Mouse (Mus musculus) gastrocnemius, adult 2 months (tissue): Measurements from ENCODE around the gene Vps29. TPM values are rescaled to one million over a fixed set of nuclear protein-coding genes. Genes with fewer than 3 reads are reported as not detected.
"Not testable (repeated sequence)": the region's sequence is repeated elsewhere in the genome, so short reads cannot be mapped to it uniquely, and the experiment has no call there.

Source experiments
- DNase-seq: peaks from one replicate; pipeline ENCODE4 v3.0.0; 2022
- H3K27ac ChIP-seq: fragments of 200-600 bp; 2 replicates; pipeline ENCODE4 v1.8.1; 2022; ENCODE audit warnings: mild to moderate bottlenecking
- H3K4me3 ChIP-seq: fragments of 200-600 bp; 2 replicates; pipeline ENCODE4 v1.8.1; 2022; ENCODE audit warnings: mild to moderate bottlenecking, moderate library complexity
- CTCF ChIP-seq: fragments of 200-600 bp; IDR thresholded peaks from 2 replicates; pipeline ENCODE4 v1.8.1; 2022; ENCODE audit warnings: antibody characterized with exemption, mild to moderate bottlenecking, moderate library complexity
- intact Hi-C: fragments of 180-260 bp; cut with DNase I; formaldehyde crosslinking; loops from one replicate; pipeline ENCODE4 v1.15.1; 2025
- long read RNA-seq, 2 experiments: library from polyadenylated mRNA; stranded (forward); transcript quantifications; one replicate each; pipeline ENCODE4 v2.0.0; 2021
- total RNA-seq, 2 experiments: library from RNA; stranded (reverse); gene quantifications; 2 replicates each; pipeline ENCODE4 v1.2.3; 2021

Vps29 gene
- 10 to 100 TPM; 35.0 to 46.0 TPM for total RNA-seq
- long read RNA-seq, experiment 1, transcript Vps29-208 (4 exons, 2,716 nt): major isoform, 35 of 36 reads
- long read RNA-seq, experiment 1, partial matches to known transcripts: 1 of 36 reads
- long read RNA-seq, experiment 1, other reads (novel, unspliced or antisense): 0 of 36 reads
- long read RNA-seq, experiment 2, transcript Vps29-208 (4 exons, 2,716 nt): major isoform, 44 of 48 reads
- long read RNA-seq, experiment 2, partial matches to known transcripts: 2 of 48 reads
- long read RNA-seq, experiment 2, other reads (novel, unspliced or antisense): 1 of 48 reads

DNA sequence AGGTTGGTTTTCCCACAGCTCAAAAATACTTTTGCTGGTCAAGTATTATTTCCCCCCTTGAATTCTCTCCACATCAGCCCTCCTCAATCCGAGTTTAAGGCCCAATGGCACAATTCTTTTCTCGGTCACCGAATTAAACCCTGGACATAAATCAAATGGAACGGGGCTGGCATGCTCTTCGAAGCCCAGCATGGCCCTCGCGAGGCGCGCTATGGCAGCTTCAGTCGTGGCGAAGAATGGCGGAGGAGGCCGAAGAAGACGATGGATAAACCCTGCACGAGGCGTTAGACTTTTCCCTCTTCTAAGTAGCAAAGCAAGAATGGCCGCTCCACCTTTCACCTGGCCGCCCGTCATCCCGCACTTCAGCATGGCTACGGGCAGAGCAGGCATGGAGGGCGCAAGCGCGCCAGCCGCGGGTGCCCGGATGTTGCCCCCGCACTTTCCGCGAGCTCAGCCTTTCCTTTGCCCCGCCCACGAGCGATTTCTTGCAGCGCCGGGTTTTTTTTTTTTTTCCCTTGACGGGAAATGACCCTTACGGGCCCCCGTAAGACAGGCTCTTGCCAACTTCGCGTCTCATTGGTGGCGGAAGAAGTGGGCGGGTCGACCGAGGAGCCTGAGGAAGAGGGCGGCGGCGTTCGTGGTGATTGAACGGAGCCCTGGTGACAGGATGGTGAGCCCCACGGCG is at the start of gene Vps29, which contains the start of gene Rad9b:
TSS of gene Vps29 (plus strand) at position 563 of the 685 bp plus-strand sequence.
TSS of gene Rad9b (minus strand) at position 427 of the 685 bp plus-strand sequence.
- Histone ChIP-seq H3K4me3 (peak within 1 kb of the TSS; percentile 97), H3K27ac (peak within 1 kb of the TSS; percentile 90)
- DNase-seq: peak; percentile 99
- intact Hi-C loops: loop anchor here (2.0 to 5.0 kb wide), 2 partner anchors 17 to 222 kb away; partner anchors contain the start of gene Gpn3
- TF ChIP-seq CTCF: no peak

DNA sequence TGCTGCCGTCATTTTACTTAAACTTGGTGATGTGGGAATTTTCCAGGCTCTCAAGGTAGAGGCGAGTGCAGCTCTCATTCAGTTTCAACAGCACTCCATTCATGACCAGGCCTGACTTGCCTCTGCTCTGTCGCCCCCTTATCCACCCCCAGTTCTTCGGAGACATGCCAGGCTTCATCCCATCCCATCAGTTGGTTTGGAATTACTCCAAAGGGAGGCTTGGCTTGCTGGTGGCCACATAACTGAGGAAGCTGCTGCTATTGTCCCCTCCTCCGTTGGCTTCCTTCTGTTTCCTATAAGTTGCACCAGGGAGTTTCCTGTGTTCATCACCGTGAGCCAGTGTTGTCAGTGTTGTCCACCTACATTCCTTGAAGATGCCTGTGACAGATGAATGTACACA is 49.6 kb upstream of the Vps29 start:
- TF ChIP-seq CTCF: no peak
- DNase-seq: no peak
- Histone ChIP-seq H3K4me3 (no peak overlapping the region), H3K27ac (peak overlapping the region; percentile 79)
- intact Hi-C loops: no loop called here

DNA sequence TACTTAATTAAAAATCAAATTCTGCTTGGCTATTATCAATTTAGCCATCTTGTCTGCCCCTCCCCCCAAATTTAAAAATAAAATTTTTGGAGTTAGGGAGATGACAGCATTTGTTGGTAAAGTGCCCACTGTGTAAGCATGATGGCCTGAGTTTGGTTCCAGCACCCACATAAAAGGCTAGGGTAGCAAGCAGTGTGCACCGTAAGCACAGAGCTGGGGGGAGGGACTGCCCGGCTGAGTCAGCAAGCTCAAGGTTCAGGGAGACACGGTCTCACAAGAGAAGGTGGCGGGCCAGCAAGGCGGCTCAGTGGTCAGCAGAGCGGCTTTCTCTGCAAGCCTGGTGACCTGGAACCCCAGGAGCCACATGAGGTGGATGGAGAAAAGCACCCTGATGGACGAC is 48.7 kb upstream of the Vps29 start:
- intact Hi-C loops: no loop called here
- peak overlapping the region; percentile 79 for H3K27ac ChIP-seq
- H3K4me3 ChIP-seq: no peak overlapping the region
- no peak for DNase-seq
- no peak for TF ChIP-seq CTCF

DNA sequence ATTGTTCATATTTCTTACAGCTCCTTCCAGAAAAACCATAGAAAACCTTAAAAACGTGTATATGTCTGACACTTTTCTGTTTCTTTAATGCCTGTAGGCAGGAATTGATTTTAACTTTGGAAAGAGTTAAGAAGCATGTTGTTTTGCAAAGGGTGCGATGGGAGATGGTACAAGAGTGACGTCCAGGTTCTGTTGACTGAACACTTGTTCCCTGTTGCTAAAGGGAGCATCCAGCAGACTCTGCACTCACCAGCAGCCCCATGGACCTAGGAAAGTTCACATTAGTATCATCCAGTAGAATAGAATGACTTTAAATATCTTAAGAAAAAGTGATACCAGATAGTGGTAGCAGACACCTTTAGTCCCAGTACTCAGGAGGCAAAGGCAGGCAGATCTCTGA is 47.6 kb upstream of the Vps29 start:
- Histone ChIP-seq H3K27ac (peak overlapping the region; percentile 38), H3K4me3 (no peak overlapping the region)
- intact Hi-C loops: no loop called here
- DNase-seq: no peak
- no peak for TF ChIP-seq CTCF

DNA sequence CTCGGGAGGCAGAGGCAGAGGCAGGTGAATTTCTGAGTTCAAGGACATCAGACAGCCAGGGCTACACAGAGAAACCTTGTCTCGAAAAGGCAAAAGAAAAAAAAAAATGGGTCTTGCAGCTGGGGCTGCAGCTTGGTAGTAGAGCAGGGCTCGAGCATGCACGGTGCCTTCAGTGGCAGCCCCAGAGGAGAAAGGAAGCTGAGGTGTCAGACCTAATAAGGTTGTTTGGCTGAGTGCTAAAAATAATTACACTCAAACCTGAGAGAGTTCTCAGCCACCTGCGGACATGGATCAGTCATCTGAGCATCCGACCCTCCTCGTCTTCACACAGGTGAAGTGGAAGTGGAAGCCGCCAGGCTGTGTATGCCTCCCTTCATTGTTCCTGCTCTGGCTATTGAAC is 43.5 kb upstream of the Vps29 start:
- Histone ChIP-seq H3K27ac (peak overlapping the region; percentile 97), H3K4me3 (no peak overlapping the region)
- TF ChIP-seq CTCF: no peak
- intact Hi-C loops: no loop called here
- DNase-seq: no peak

DNA sequence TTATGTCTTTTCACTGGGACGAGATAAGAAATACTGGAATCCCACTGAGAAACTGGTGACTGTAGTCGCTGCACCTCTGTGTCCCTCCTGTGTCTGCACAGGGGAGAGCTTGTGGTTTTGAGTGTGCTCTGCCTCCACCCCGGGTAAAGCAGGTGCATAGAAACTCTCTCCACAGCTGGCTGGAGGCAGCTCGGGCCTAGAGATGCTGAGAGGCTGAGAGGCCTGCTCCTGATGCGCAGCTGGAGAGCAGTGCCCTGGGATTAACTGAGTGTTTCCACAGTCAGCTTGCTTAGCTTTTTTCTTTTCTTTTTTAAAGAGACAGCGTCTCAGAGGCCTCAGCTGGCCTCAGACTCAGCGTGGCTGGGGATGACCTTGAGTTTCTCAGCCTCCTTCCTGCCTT is 42.5 kb upstream of the Vps29 start:
- Histone ChIP-seq H3K27ac (peak overlapping the region; percentile 97), H3K4me3 (peak overlapping the region; percentile 25; the same call in 1 of the 2 replicates)
- TF ChIP-seq CTCF: no peak
- no peak for DNase-seq
- intact Hi-C loops: no loop called here

DNA sequence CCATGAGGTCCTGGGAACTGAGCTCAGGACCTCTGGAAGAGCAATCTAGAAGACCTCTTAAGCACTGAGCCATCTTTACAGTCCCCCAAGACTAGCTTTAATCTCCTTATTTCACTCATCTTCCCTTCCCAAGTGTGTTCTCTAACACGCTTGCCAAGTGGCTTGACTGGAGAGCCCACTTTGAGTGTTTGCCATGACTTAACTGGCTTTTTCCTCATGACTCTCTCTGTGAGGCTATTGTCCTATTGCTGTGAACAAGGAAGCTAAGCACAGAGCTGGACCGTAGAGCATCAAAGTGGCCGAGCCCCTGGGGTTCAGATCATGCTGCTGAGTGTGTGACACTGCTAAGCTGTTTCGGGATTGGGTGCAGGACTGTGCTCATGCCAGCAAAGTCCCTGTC is 41.8 kb upstream of the Vps29 start:
- Histone ChIP-seq H3K4me3 (no peak overlapping the region; the same call in 1 of the 2 replicates), H3K27ac (peak overlapping the region; percentile 97)
- intact Hi-C loops: no loop called here
- peak; percentile 59 for DNase-seq
- TF ChIP-seq CTCF: no peak

DNA sequence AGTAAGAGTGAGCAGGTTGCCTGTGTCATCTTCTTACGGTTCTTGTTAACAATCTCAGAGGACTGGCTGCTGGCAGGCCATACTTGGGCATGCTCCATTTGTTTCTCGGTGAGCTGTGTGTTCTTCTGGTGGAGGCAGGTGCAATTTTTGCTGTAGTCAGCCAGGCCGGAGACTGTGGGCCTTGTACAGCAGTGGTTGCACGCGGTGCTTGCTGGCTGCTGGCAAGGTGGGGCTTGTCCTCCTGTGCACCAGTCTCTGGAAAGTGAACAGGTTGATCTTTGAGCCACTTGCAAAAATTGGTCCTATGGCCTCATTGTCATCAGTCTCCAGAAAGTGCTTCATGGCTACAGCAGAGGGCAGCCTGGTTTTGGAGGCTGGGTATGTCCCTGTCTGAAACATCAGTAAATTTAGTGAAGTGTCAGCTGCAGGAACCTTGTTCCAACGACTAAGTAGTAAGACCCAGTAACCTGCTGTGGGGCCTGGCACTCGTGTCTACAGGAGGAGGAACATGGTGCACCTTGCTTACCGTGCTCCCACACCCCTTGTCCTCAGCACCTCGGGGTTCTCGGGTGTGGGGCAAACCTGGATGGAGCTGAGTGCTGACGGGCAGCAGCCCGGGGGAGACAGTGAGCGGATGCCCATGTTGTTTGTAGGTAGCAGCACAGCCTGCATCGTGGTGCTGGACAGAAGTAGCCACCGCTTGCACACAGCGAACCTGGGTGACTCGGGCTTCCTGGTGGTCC is 41.1 kb upstream of the Vps29 start:
- H3K4me3 ChIP-seq: peak overlapping the region; percentile 44
- peak overlapping the region; percentile 97 for H3K27ac ChIP-seq
- peak; percentile 71 for DNase-seq
- intact Hi-C loops: no loop called here
- TF ChIP-seq CTCF: no peak

DNA sequence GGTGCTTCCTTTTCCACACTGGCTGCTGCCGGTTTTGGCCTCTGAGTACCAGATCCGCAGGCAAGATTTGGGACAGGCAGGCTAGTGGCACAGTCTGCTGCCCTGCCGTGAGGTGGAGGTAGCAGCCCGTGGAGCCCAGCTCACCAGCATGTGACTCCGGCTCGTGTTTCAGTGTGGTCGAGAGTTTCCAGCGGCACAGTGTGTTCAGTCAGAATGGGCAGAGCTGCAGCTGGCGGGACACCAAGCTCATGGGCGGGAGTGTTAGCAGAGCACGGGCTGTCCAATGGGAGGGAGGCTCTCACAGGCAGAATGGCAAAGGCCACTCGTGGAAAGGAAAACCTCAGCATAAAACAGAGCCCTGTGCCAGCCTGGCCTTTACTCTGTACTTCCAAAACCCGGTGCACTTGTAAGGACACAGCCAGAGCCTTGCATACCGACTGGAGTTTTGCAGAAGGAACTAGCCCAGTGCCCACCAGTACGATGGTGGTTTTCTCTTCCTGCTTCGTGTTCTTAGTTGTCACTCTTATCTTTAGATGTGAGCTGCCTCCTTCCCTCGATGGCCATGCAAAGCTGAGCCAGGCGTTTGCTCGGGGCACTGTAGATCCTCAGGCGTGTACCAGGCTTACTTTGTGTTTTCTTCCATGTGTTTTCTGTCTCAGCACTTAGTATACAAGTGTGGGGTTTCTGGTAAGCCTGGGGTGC is 39.1 kb upstream of the Vps29 start:
- Histone ChIP-seq H3K4me3 (peak overlapping the region; percentile 44), H3K27ac (peak overlapping the region; percentile 97)
- peak; percentile 57 for TF ChIP-seq CTCF
- DNase-seq: peak; percentile 99
- intact Hi-C loops: loop anchor here (1.0 kb wide), 1 partner anchor 30 kb away; no protein-coding TSS in a partner anchor

DNA sequence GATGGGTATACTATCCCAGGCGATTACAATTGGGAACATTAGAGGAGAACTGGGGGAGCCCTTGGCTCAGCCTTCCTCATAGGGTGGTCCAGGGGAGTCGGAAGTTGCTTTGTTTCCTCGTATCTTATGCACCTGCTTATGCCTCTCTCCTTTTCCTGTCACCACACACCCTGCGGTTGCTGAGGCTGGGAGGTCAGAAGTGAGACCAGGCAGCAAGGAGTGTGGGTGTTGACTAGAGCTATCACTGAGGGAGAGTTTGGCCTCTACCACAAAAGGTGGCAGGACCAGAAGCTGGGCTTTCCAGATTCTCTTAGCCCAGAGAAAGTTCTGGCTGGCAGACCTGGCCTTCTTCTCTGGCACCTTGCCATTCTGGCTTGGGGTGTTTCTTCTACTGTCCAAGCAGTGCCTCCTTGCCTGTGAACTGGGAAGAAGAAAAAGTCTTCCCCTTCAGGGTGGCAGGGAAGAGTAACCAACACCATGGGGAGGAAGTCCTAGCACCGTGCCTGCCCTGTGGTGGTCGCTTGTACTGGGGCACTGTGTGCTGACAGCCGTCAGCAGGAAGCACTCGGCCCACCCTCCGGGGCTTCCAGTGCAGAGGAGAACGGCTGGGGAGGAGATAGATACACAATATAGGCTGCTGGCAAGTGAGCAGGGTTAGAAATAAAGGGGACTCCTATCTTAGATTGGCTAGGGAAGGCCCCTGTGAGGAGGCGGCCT is 36.7 kb upstream of the Vps29 start:
- no peak for TF ChIP-seq CTCF
- Histone ChIP-seq H3K4me3 (peak overlapping the region; percentile 19; the same call in 1 of the 2 replicates), H3K27ac (peak overlapping the region; percentile 97)
- peak; percentile 79 for DNase-seq
- intact Hi-C loops: no loop called here

DNA sequence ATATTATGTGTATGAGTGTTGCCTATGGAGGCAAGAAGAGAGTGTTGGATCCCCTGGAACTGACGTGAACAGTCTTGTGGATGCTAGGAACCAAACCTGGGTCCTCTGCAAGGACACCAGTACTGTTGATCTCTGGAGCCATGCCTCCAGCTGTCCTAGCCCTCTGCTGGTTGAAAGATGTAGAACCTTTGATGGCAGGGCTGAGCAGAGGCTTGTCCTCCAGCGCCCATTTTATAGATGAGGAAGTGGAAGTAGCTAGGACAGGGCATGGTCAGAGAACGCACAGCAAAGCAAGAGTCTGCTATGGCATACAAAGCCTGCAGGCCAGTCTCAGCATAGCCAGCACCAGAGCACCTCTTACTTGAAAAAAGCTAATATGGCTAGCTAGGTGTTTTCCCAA is 36.1 kb upstream of the Vps29 start:
- peak overlapping the region; percentile 97 for H3K27ac ChIP-seq
- intact Hi-C loops: no loop called here
- DNase-seq: no peak
- no peak overlapping the region for H3K4me3 ChIP-seq
- peak; percentile 52 for TF ChIP-seq CTCF

DNA sequence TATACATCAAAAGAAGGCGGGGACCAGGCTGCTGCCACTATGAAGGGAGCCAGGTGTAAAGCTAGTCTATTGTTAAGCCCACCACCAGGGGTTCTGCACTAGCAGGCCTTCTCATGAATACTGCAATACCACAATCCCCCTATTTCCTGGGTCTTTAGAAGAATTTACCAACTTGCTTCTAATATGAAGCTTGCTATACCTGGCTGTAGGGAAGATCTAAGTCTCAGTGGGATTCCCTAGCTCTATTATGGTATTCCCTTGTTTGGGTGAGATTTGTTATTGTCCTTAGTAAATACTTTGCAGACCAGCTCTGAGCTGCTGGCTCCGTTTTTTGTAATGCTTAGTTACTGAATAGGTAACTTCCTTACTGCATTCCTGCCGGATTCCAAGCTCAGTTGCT is 35.2 kb upstream of the Vps29 start:
- intact Hi-C loops, DNase-seq, H3K4me3 ChIP-seq: not testable (repeated sequence)
- peak overlapping the region; percentile 97 for H3K27ac ChIP-seq
